Mouse (Mus musculus): ENCODE measurements around the gene Akap11.

Akap11 gene

DNA sequence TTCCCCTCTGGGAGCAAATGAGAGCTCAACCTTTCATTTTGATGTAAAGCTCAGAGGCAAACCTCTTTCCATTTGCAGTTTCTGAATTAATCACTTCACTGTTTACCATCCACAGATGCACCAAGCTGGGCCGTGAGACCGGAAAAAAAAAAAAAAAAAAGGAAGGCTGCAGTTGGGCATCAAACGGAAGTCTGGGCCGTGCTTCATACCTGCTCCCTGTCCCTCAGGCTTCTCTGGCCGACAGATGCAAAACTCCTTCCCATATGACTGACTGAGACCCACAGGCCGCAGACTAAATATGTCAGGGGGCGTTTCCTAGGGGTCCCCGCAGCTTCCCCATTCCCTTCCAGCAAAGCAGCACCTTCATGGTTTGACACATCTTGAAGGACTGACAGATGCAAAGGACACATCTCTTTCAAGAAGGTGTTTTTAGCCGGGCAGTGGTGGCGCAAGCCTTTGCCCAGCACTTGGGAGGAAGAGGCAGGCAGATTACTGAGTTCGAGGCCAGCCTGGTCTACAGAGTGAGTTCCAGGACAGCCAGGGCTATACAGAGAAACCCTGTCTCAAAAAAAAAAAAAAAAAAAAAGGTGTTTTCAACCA lies 87.7 kb downstream of the Akap11 start:
- no peak for DNase-seq (ENCODE audit: low spot score in 2 of 2)

DNA sequence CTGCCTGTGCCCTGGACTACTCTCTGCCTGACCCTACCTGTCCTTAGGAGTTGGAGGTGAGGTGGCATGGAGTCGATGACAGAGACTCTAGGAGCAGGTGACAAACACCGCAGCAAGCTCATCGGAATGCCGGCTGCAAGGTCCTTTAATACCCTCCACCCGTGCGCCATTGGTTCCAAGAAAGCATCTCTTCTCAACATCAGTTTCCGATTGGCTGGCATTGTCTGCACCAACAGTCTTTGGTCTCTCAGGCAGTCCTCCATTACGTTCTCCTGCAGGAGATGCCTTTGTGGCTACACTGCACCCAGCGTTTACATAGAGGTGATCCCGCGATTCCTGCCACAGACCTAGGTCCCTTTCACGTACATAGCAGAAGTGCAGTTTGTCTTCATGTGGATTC lies 88.6 kb downstream of the Akap11 start:
- DNase-seq (ENCODE audit: low spot score in 2 of 2) = no peak

DNA sequence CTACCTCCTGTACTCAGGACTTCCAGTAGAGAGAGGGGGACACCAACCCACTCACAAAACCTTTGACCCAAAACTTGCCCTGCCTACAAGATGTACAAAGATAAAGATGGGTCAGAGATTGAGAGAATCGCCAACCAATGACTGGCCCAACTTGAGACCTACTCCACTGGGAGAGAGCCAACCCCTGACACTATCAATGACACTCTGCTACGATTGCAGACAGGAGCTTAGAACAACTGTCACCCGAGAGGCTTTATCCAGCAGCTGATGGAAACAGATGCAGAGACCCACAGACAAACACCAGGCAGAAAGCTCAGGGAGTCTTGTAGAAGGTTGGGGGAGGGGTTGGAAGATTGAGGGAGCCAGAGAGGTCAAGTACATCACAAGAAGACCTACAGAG lies 89.1 kb downstream of the Akap11 start:
- no peak for DNase-seq (ENCODE audit: low spot score in 2 of 2)
